Mouse (Mus musculus) bone marrow, adult 2 months (tissue): Measurements from ENCODE around the gene Cdhr4. TPM values are rescaled to one million over a fixed set of nuclear protein-coding genes. Genes with fewer than 3 reads are reported as not detected.

ENCODE experiments used
- H3K27ac ChIP-seq: fragments of 200-500 bp; 2 replicates; pipeline ENCODE4 v1.5.1; 2012; ENCODE audit warnings: low read depth, mild to moderate bottlenecking, control low read depth, inconsistent platforms, low read length; ENCODE audit not compliant: control insufficient read depth, poor library complexity, insufficient read depth
- H3K4me1 ChIP-seq: fragments of 200-500 bp; 2 replicates; pipeline ENCODE4 v1.6.1; 2011; ENCODE audit warnings: low read length; ENCODE audit not compliant: control insufficient read depth, insufficient read depth
- H3K4me3 ChIP-seq: fragments of 200-500 bp; replicated peaks from 2 replicates; pipeline ENCODE3; 2011; ENCODE audit warnings: mild to moderate bottlenecking, low read depth, low read length, control low read depth; ENCODE audit not compliant: control insufficient read depth
- CTCF ChIP-seq: fragments of 200-500 bp; IDR thresholded peaks from 2 replicates; pipeline ENCODE4 v1.5.1; 2011; ENCODE audit warnings: low read length, control low read depth; ENCODE audit not compliant: control insufficient read depth, insufficient read depth
- POLR2A ChIP-seq: fragments of 200-500 bp; IDR thresholded peaks from 2 replicates; pipeline ENCODE4 v1.6.1; 2011; ENCODE audit warnings: low read depth, mild to moderate bottlenecking, control low read depth, low read length, borderline replicate concordance; ENCODE audit not compliant: control insufficient read depth
- WGBS: fragments of 180-500 bp; shearing (Covaris S2); methylation state at CpG from one replicate; pipeline ENCODE4 v1.1.7; 2018; 5-methylcytosine and 5-hydroxymethylcytosine counted together
- polyA plus RNA-seq: library from polyadenylated mRNA; stranded (reverse); fragments of >200 nt; gene quantifications from 2 replicates; pipeline ENCODE4 v1.2.4, GENCODE M21; 2011; ENCODE audit warnings: low replicate concordance; ENCODE audit not compliant: missing spikeins, insufficient read depth, insufficient read length

Cdhr4 gene
- polyA plus RNA-seq, 1 experiment = 23.4 TPM

DNA sequence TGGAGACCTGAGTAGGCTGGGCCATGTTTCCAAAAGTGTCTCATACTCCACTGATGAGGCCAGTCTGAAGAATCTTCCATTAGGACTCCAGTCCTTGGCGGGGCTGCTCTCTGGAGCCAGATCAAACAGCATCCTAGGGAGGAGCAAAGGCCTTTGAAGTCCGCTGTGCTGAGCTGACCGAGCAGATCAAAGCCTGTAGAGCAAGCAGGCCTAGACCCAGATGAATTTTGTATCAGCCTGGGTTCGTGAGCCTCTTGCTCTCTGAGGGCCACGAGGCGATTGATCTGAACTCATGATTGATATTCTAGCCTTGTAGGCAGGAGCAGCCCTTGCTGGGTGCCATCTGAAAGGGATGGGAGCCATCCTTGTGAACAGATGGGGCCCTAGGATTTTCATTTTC, 32.4 kb upstream of the Cdhr4 start:
- no peak for TF ChIP-seq POLR2A
- no peak for TF ChIP-seq CTCF
- WGBS = 95% methylated on average over 6 of the region's 6 CpGs
- H3K4me3 ChIP-seq = no peak overlapping the region
- no peaks in the 10 kb centered on the region for H3K4me1 ChIP-seq
- H3K27ac ChIP-seq = no peak overlapping the region

DNA sequence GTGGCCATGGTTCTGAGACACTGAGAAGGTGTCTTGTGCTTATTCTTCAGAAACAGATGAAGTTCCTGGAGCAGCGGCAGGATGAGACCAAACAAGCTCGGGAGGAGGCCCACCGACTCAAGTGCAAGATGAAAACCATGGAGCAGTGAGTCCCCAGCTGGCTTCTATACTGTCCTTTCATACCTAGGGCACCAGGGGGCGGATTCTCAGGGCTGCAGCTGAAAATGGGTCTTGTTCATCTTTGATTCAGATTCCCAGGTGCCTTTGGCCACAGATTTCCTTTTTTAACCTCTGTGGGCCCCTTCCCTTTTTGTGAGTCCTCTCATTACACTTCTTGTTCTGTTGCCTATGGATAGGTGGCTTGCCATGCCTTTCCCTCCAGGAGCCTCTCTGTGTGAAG, 31.4 kb upstream of the Cdhr4 start:
- WGBS = 44% methylated on average over 4 of the region's 4 CpGs
- TF ChIP-seq POLR2A (no peak), CTCF (peak; percentile 23; the same call in 1 of the 2 replicates)
- Histone ChIP-seq H3K4me3 (no peak overlapping the region), H3K4me1 (no peaks in the 10 kb centered on the region), H3K27ac (no peak overlapping the region)

DNA sequence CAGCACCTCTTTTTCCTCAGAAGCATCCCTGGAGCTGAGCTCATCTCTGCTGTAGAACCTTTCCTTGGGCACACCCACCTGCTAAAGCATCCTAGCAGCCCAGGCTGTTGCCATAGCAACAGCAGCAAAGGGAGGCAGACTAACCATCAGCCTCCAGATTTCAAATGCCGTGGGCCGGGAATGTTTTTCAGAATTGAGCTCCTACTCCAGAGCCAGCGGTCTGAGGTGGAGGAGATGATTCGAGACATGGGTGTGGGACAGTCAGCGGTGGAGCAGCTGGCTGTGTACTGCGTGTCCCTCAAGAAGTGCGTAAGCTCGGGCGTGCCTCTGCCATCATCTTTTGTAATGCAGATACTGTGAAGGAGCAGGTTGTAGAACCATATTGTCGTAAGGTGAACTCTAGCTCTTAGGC, 30.9 kb upstream of the Cdhr4 start:
- TF ChIP-seq CTCF = no peak
- TF ChIP-seq POLR2A = no peak
- WGBS = 89% methylated on average over 10 of the region's 10 CpGs
- no peak overlapping the region for H3K4me3 ChIP-seq
- no peak overlapping the region for H3K27ac ChIP-seq
- H3K4me1 ChIP-seq = no peaks in the 10 kb centered on the region

DNA sequence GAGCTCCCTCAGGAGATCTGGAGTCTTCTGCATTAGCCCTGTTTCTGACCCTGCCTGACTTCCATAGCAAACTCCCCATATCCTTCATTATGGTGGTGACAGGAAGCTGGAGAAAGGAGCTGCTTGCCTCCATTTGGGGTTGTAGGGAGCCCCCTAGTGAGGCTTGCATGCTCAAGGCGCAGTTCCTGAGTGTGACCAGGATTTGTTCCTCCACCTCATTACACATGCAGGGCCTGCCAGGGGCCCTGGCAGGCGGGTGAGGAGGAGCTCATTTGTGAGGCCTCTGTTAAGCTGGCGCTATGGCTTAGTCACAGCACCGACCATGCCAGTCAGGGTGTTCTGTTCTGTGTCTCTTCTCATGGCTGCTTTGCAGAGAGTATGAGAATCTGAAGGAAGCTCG, 30.4 kb upstream of the Cdhr4 start:
- Histone ChIP-seq H3K27ac (no peak overlapping the region), H3K4me1 (peaks cover 1% of the 10 kb centered on the region; the same call in 1 of the 2 replicates), H3K4me3 (no peak overlapping the region)
- WGBS = 52% methylated on average over 5 of the region's 5 CpGs
- TF ChIP-seq CTCF = no peak
- TF ChIP-seq POLR2A = no peak

DNA sequence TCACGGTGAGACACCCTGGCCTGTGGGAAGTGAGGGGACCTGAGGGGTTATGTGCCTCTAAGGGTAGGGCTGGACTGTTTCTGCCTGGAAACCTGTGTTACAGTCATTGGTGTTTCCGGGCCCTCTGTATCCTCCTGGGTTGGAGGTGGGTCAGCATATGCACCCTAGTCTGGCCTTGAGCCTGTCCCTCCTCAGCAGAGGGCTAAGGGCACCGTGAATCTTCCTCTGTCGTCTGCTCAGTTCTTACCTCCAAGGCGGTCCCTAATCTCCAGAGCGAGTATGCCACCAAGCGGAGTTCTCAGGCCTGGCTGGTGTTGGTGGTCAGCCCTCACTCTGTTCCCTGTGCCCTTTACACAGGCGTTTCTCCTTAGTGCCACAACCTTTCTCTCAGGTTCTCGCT, 29.4 kb upstream of the Cdhr4 start:
- Histone ChIP-seq H3K4me3 (no peak overlapping the region), H3K27ac (no peak overlapping the region), H3K4me1 (peaks cover 2% of the 10 kb centered on the region; the same call in 1 of the 2 replicates)
- no peak for TF ChIP-seq CTCF
- TF ChIP-seq POLR2A = no peak
- WGBS = 90% methylated on average over 9 of the region's 9 CpGs

DNA sequence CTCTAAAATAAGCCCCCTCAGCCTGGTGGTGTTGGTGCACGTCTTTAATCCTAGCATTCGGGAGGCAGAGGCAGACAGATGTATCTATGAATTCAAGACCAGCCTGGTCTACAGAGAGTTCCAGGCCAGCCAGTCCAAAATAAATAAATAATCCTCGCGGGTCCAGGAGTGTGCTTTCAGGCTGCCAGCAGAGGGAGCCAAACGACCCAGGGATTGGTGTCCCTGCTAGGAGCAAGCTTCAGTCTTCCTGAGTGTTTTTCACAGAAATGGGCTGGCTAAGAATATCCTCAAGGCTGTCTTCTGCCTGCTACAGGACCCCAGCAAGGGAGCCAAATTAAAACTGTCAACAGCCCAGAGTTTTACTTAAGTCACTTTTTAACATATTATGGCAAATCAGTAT, 28.6 kb upstream of the Cdhr4 start:
- H3K27ac ChIP-seq = no peak overlapping the region
- TF ChIP-seq CTCF (peak; percentile 96), POLR2A (no peak)
- H3K4me3 ChIP-seq = no peak overlapping the region
- H3K4me1 ChIP-seq = peaks cover 2% of the 10 kb centered on the region; the same call in 1 of the 2 replicates
- 8% methylated on average over 5 of the region's 5 CpGs for WGBS

DNA sequence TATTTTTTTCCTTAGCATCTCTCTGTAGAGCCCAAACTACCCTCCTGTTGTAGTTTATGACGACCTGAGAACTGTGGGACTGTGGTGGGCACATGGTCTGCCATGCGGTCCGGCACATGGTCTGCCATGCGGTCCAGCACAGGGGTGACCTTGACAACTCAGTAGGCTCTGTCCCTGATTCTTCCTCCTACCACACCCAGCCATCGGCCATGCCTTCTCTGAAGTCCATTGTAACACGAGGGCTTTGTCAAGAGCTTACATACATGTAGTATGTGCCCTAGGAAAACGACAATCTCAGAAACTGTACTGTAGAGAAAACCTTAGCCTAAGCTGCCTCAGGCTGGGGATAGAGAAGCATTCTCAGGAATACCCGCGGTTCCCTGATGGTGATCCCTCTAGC, 27.6 kb upstream of the Cdhr4 start:
- WGBS = 94% methylated on average over 9 of the region's 9 CpGs
- Histone ChIP-seq H3K27ac (no peak overlapping the region), H3K4me3 (no peak overlapping the region), H3K4me1 (peaks cover 2% of the 10 kb centered on the region; the same call in 1 of the 2 replicates)
- TF ChIP-seq POLR2A (no peak), CTCF (no peak)

DNA sequence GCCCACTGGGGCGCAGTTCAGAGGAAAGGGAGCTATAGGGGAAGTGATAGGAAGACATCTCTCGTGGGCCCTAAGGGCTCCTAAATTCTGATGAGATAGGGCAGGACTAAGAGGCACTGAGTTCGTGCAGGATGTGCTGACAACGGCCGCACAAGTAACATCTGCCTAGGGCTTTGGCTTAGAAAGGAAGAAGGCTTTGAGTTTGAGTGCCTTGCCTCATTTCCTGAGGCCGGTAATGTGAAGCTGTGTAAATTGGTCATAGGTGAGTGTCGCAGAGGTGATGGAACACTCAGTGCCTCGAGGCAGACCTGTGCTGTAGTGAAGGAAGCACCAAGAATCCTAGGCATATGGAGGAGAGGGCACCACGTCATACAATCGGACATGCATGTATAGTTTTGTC, 25.6 kb upstream of the Cdhr4 start:
- Histone ChIP-seq H3K27ac (no peak overlapping the region), H3K4me3 (no peak overlapping the region), H3K4me1 (peaks cover 2% of the 10 kb centered on the region)
- 37% methylated on average over 10 of the region's 10 CpGs for WGBS
- TF ChIP-seq CTCF (no peak), POLR2A (no peak)

DNA sequence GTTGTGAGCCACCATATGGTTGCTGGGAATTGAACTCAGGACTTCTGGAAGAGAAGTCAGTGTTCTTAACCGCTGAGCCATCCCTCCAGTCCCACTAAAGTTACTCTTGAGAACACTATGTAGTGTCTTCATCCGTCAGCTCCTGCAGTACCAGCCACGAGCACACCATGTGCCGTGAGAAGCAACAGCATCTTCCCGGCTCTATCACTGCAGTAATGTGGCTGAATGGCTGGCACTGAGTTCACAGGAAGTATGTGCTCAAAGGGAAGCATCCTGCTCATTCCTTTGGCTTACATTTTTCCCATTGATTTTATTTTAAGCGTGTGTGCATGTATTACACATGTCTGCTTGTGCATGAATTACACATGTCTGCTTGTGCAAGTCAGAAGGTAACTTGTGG, 24.9 kb upstream of the Cdhr4 start:
- no peak overlapping the region for H3K27ac ChIP-seq
- H3K4me1 ChIP-seq = peaks cover 2% of the 10 kb centered on the region
- 88% methylated on average over 6 of the region's 6 CpGs for WGBS

More for the DNA sequence above, 24.9 kb upstream of the Cdhr4 start:
- no peak overlapping the region for H3K4me3 ChIP-seq
- TF ChIP-seq CTCF (no peak), POLR2A (no peak)
